Mouse (Mus musculus) c-Kit-negative CD71-positive TER-119-positive erythroid progenitor cells, embryonic 14.5 days (primary cell): Measurements from ENCODE around the gene Tspear.
"Not testable (repeated sequence)": the region's sequence is repeated elsewhere in the genome, so short reads cannot be mapped to it uniquely, and the experiment has no call there.

Experiments used
- DNase-seq: peaks from one replicate; pipeline ENCODE4 v3.0.0-alpha.2; 2013; ENCODE audit warnings: low read depth, low spot score

The Tspear gene

GRCm38 (mm10) chr10:77787876-77788275 lies 101.5 kb downstream of the Tspear start, which contains the start of gene Gm7137:
Gene Gm7137, minus strand, starts transcription at chr10:77788200.
- not testable (repeated sequence) for DNase-seq

DNA sequence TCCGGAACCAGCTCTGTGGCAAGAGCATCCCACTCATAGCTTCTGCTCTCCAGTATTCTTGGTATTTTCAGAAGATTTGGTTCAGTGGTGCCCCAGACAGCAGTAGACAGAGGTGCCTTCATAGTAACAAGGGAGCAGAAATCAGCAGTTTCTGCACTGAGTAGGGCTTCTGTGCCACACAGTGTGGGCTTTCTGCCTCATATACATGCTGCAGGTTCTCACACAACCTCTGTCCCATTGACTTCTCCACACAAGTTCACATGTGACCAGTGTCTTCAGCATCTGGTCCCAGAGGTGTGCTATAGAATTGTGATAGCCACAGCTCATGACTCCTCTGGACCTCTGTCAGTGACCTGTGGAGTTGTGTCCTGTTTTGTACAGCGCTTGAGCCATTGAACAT lies 102.3 kb downstream of the Tspear start:
- no peak for DNase-seq

GRCm38 (mm10) chr10:77794976-77795375 lies 108.6 kb downstream of the Tspear start, which contains the start of gene Gm9639:
Gene Gm9639, minus strand, starts transcription at chr10:77795076.
- no peak for DNase-seq

DNA sequence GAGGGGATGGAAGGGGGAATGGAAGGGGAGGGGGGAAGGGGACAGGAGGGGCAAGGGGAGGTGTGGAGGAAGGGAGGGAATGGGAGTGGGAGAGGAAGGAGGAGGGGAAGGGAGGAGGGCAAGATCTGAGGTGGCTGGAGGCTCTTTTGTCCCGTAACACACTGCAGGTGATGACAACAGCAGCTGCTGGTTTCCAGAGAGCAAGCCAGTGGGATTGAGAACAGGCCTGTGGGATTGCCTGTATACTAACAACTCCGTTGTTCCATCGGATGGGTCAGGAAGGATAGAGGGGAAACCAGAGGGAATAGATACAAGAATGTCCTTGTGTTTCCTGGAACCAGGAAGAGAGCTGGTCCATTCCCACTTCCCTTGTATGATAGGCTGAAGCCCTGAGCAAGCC lies 111.3 kb downstream of the Tspear start:
- no peak for DNase-seq

DNA sequence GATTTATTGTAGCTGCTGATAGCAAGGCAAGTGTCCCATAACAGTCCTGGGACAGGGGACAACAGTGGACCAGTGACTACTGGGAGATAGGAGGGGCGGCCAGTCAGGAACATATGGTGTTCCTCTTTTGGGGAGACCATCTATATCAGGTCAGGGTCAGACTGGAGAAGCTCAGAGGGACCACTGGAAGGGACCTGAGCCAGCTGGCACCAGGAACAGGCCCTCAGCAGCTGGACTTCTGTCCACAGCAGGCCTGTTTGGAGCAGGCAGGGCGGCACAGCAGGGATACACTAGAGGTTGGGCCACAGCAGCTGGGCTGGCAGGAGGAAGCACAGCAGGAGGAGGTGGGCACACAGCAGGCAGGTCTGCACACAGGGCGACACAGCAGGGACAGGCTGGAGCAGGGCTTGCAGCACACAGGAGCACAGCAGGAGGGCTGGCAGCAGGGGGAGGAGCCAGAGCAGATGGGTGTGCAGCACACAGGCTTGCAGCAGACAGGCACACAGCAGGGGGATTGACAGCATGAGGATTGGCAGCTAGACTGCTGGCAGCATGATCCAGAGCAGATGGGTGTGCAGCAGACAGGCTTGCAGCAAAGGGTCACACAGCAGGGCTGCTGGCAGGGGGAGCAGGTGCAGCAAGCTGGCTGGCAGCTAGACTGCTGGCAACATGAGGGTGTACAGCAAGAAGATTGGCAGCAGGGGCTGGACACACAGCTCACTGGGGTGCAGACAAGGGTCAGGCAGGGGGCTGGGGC lies 112.0 kb downstream of the Tspear start:
- DNase-seq = not testable (repeated sequence)

GRCm38 (mm10) chr10:77798921-77799508 lies 112.6 kb downstream of the Tspear start, which contains the start of gene Gm19668:
Gene Gm19668, minus strand, starts transcription at chr10:77799133.
- DNase-seq = no peak

DNA sequence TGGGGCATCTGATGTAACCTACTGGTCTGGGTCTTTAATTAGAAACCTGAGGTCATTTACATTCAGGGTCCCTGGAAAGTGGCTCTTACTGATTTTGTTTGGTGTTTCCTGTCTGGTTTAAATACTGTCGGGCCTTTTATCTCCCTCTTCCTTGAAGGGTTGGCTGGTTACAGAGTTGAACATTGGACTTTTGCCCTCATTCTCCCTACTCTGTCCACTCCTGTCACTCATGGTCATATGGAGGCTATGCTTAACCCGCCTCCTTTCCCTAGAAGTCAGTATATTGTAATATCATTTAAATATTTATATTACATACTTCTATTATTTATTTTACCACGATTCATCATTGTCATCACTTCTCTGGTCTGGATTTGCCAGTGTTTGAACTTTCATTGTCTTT lies 117.7 kb downstream of the Tspear start:
- no peak for DNase-seq

DNA sequence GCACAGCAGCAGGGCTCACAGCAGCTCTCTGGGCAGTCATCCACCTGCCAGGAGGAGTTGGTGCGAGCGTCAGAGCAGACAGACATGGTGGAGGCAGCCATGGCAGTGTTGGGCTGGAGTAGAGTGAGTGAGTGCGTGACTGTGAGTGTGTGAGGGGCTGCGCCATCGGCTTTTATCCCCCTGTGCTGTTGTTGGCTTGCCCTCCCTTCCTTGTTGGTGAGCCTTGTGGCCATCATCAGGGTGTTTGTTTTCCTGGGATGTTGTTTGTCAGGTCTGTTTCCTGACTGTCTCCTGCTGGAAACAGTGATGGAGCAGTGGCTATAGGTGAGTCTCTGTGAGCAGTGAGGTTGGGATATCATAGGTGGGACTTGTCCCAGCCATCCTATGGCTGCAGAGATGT lies 125.4 kb downstream of the Tspear start, which contains the start of gene Gm9507:
Gene Gm9507, minus strand, starts transcription at position 101 of the 400 bp plus-strand sequence.
- DNase-seq = no peak

DNA sequence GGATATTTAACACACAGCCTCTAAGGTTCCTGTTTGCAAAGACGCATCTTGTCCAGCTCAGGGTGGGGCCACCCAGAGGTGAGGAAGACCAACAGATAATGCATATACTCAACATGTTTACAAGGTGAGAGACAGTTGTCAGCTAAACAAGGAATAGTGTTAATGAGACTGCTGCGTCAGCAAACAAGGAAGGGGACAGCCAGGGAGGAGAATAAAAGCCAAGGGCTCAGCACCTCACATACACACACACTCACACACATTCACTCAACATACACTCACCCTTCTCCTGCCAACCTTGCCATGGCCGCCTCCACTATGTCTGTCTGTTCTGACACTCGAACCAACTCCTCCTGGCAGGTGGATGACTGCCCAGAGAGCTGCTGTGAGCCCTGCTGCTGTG lies 128.0 kb downstream of the Tspear start, which contains the start of gene Gm2696:
Gene Gm2696, plus strand, starts transcription at position 301 of the 400 bp plus-strand sequence.
- no peak for DNase-seq

DNA sequence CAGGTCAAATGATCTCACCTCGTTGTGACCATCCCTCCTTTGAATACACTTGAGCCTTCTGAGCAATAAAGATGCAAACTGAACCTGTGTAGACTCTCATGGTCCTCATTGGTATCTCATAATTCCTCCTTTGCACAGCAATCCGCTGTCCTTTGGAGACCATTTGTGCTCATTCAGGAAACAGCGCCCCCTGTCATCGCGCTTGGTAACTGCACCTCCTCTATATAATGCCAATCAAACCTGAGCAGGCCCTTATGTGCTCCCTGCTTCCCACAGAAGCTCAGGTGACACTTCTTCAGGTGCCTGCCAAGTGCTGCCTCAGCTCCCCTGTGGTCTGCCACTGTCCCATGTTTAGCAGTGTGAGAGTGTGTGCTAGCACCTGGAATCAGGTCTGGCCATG lies 129.1 kb downstream of the Tspear start:
- DNase-seq = peak; percentile 2

DNA sequence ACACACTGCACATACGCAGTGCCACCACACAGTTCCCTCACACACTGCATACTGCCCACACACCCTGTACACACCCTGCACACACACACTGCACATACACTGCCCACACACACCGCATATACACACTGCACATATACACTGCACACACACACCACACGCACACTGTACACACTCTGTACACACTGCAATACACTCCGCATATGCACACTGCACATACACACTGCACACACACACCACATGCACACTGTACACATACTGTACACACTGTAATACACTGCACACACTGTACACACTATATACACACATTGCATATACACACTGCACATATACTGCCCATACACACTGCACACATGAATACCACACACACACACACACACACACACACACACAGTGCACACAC lies 132.2 kb downstream of the Tspear start:
- DNase-seq = no peak

DNA sequence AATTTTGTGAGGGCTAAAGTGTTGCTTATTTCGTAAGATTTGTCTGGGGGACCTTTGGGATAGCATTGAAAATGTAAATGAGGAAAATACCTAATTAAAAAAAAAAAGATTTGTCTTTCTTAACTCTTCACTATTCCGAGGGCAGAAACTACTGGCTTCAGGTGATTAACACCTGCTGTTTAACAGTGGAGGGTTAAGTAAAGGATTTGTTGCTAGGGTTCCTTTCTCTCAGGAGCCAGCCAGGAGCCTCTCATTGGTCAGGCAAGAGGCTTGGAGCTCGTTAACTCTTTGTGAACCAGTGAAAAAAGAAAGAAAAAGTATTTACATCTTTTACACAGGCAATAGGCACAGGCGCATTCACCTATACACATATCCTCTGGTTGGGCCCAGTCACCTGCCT lies 132.8 kb downstream of the Tspear start:
- no peak for DNase-seq

DNA sequence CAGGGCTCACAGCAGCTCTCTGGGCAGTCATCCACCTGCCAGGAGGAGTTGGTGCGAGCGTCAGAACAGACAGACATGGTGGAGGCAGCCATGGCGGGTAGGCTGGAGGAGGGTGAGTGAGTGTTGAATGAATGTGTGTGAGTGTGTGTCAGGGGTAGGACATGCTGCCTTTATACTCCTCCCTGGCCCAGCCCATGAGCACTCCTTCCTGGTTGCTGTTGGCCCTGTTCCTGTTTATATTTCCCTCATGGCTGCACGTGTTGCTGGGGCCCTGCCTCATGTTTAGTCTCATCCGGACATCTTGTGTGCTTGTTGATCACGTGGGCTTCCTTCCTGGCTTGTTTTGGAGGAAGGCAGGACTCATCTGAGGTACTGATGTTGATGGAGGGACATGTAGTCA lies 140.6 kb downstream of the Tspear start, which contains the start of gene Krtap10-4:
Gene Krtap10-4, minus strand, starts transcription at position 145 of the 400 bp plus-strand sequence.
- DNase-seq = no peak

DNA sequence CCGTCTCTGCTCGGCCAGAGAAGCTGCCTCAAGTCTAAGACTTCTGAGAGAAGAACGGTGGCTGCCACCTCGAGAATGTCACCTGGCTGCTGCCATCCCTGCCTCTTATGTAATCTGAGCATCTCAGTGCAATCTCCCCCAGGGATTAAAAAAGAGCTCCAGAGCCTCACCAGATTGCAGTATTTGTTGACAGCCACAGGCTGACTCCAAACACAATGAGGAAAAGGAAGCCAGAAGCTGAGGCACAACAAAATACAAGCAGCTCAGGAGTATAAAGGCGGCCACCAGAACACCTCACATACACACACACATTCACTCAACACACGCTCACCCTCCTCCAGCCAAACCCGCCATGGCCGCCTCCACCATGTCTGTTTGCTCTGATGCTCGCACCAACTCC lies 149.3 kb downstream of the Tspear start, which contains the start of gene Krtap10-10:
Gene Krtap10-10, plus strand, starts transcription at position 301 of the 400 bp plus-strand sequence.
- no peak for DNase-seq

- no peak for DNase-seq
Observed at GRCm38 (mm10) chr10:77839006-77839405, 152.6 kb downstream of the Tspear start.

DNA sequence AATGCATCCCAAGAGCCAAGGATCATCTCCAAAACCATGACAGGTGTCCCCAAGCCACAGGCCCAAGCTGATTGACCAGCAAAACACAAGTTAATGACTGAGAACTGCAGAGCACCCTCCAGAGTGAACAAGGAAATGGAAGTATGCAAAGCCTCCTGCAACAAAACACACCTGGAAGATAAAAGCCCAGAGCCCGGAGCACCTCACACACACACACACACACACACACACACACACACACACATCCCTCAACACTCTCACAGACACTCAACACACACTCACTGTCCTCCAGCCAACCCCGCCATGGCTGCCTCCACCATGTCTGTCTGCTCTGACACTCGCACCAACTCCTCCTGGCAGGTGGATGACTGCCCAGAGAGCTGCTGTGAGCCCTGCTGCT lies 160.1 kb downstream of the Tspear start, which contains the start of gene Gm36176:
Gene Gm36176, plus strand, starts transcription at position 301 of the 400 bp plus-strand sequence.
- DNase-seq = no peak

GRCm38 (mm10) chr10:77846961-77847360 lies 160.6 kb downstream of the Tspear start:
- DNase-seq = no peak

DNA sequence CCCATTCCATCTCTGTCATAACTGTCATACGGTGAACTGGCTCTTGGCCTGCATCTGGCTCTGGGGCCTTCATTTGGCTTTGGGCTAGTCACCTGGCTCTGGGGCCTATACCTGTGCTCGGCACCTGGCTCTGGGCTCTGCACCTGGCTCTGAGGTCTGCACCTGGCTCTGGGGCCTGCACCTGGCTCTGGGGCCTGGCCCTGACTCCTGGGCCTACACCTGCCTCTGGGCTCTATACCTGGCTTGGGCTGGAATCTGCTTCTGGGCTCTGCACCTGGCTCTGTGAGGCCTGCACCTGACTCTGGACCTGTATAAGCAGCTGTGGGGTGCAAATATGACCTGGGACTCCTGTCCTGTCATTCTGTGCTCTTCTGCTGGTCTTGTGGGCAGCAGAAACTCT lies 161.2 kb downstream of the Tspear start:
- DNase-seq = no peak

- no peak for DNase-seq
Observed at GRCm38 (mm10) chr10:77852559-77852958, 166.2 kb downstream of the Tspear start, which contains the start of gene Gm10318. Gene Gm10318, plus strand, starts transcription at chr10:77852859.

DNA sequence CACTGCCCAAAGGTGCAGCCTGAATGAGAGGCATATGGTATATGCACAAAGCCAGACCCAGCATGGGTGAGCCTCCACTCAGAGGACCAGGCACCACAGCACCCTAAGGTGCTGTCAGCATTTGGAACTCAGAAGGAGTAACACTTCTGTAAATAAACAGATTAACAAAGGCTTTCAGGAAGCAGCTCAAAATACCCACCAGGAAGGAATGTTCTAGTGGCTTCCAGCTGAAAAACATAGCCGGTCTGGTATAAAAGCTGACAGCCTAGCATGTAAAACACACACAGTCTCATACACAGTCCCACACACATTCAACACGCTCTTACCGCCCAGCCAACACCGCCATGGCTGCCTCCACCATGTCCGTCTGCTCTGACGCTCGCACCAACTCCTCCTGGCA lies 175.3 kb downstream of the Tspear start, which contains the start of gene Gm3285:
Gene Gm3285, plus strand, starts transcription at position 301 of the 400 bp plus-strand sequence.
- no peak for DNase-seq

GRCm38 (mm10) chr10:77864067-77864761 lies 177.8 kb downstream of the Tspear start:
- no peak for DNase-seq

GRCm38 (mm10) chr10:77864762-77865143 lies 178.4 kb downstream of the Tspear start:
- no peak for DNase-seq
